Mouse (Mus musculus): ENCODE data around the gene Dnmbp.

DNA sequence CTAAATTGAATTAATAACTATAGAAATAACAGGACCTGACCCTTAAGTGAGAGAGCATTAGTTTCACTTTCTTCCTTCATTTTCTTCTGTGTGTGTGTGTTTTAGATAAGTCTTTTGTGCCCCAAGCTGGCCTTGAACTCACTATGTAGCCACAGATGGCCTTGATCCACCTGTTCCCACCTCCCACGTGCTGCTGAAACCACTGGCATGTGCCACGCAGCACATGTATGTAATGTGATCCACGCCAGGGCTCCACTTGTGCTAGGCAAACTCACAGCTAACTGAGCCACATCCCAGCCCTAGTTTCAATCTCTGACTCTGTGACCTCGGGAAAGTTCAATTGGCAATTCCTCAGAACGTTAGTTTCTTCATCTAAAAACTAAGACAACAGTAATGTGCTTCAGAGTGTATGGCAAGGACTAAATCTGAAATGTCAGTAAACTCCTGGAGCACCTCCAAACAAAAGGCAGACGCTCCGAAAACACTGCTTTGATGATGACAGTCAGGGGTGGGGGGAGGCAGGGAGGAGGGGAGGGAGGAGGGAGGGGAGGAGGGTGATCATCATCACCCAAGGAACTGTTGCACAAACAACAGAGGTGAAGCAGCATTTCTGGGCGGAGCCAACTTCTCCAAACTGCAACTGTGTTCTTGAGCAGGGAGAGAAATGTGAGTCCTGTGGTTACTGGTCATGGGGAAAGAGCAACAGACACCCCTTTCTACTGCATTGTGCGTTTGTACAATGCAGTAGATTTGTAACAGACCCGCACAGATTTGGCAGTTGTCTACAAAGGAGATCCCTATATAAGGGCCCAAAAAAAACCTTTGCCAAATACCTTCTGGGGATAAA, 13.6 kb downstream of the Dnmbp start:
- TF ChIP-seq CTCF (IDR thresholded peaks at IDR 0.05; ENCODE audit: low read depth) (no peak), EP300 (IDR thresholded peaks at IDR 0.05; ENCODE audit: low read depth) (no peak)

Measured in liver, postnatal 0 days (tissue).